Mouse (Mus musculus) intestine, postnatal 0 days (tissue): ENCODE measurements around the gene Smg6. TPM values are rescaled to one million over a fixed set of nuclear protein-coding genes. Genes with fewer than 3 reads are reported as not detected.

Experiments used
- ATAC-seq: fragments of 200-750 bp; cut with Nextera tagmentation; 2 replicates; pipeline ENCODE4 v1.8.0; 2017; ENCODE audit warnings: mild to moderate bottlenecking, moderate TSS enrichment, moderate library complexity
- H3K27ac ChIP-seq: fragments of 300-500 bp; sonication (generic); 2 replicates; pipeline ENCODE4 v1.5.1; 2014; ENCODE audit warnings: mild to moderate bottlenecking, low read depth, low read length, moderate library complexity
- H3K27me3 ChIP-seq: fragments of 300-500 bp; sonication (generic); replicated peaks from 2 replicates; pipeline ENCODE4 v1.6.1; 2014; ENCODE audit warnings: low read length, mixed read lengths; ENCODE audit not compliant: control insufficient read depth, insufficient read depth
- H3K36me3 ChIP-seq: fragments of 300-500 bp; sonication (generic); 2 replicates; pipeline ENCODE4 v1.6.1; 2014; ENCODE audit warnings: mild to moderate bottlenecking, moderate library complexity; ENCODE audit not compliant: control insufficient read depth, insufficient read depth
- H3K4me1 ChIP-seq: fragments of 300-500 bp; sonication (generic); replicated peaks from 2 replicates; pipeline ENCODE4 v1.6.1; 2014; ENCODE audit warnings: antibody characterized with exemption, low read length, mixed read lengths; ENCODE audit not compliant: control insufficient read depth, insufficient read depth
- H3K4me2 ChIP-seq: fragments of 300-500 bp; sonication (generic); replicated peaks from 2 replicates; pipeline ENCODE4 v1.6.1; 2014; ENCODE audit warnings: low read depth, mild to moderate bottlenecking, moderate library complexity
- H3K4me3 ChIP-seq: fragments of 300-500 bp; sonication (generic); 2 replicates; pipeline ENCODE4 v1.5.1; 2014; ENCODE audit warnings: low read depth, low read length
- H3K9ac ChIP-seq: fragments of 300-500 bp; sonication (generic); 2 replicates; pipeline ENCODE4 v1.6.1; 2014; ENCODE audit warnings: mild to moderate bottlenecking, low read depth, low read length
- H3K9me3 ChIP-seq: fragments of 300-500 bp; sonication (generic); 2 replicates; pipeline ENCODE4 v1.6.1; 2016; ENCODE audit warnings: mixed run types; ENCODE audit not compliant: control insufficient read depth
- CTCF ChIP-seq: sonication (generic); IDR thresholded peaks from 2 replicates; pipeline ENCODE4 v1.5.1; 2016; ENCODE audit warnings: low read depth, mild to moderate bottlenecking, control low read depth, antibody characterized with exemption, moderate library complexity
- WGBS: fragments of 180-500 bp; shearing (Covaris S2); extraction: QIAGEN DNeasy Blood & Tissue Kit; methylation state at CpG from one replicate; pipeline ENCODE4 v1.1.7; 2014; 5-methylcytosine and 5-hydroxymethylcytosine counted together
- polyA plus RNA-seq: library from polyadenylated mRNA; unstranded; fragments of >200 nt; fragmentation: Nextera tagmentation; extraction: Ambion mirVana; gene quantifications from 2 replicates; pipeline ENCODE4 v1.2.1, GENCODE M21; 2015

Gene Smg6
- polyA plus RNA-seq, 1 experiment from 2014 or later = 6.5 TPM

DNA sequence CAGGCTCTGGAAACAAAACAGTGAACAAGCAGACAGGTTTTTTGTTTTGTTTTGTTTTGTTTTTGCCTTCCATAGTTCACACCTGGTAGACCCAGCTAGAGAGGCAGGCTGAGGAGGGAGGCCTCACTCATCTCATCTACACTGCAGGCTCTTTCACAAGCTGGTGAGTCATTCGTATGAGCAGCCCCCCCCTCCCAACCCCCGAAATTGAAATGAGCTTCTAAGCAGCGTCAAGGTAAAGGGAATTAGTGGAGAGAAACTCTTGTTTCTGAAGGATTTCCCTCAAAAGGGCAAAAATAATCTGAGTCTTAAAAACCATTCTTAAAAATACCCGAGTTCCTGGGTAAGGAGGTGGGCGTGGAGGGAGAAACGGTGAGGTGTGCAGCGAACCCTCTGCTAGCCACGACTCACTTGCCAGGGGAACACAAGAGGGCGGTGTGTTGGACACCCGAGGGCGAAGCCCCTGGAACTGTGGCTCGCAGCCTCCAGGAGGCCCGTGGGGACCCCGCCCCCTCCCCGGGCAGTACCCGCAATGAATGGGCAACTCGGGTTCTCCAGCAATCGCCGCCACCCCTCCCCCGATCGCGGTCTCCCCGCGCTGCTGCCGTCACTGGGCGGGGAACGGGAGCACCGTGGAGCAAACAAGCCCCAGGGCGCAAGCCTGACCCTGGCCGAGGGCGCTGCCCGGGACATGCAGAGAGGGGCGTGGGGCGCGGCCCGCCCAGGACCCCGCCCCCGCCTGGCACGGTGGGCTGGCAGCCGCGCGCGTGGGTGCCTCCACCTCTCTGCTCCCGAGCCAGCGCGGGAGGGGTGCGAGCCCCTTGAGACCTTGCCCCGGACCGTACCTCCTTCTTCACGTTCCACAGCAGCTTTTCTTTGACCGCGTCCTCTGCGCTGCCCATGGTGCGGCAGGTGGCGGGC is 29.4 kb upstream of the Smg6 start:
- Histone ChIP-seq H3K36me3 (peaks cover 14% of the 10 kb centered on the region), H3K9ac (peak overlapping the region; percentile 62), H3K27me3 (no peaks in the 10 kb centered on the region), H3K4me3 (peak overlapping the region; percentile 94), H3K9me3 (no peaks in the 10 kb centered on the region), H3K4me1 (no peaks in the 10 kb centered on the region), H3K27ac (peak overlapping the region; percentile 78), H3K4me2 (peak overlapping the region; percentile 99)
- peak; percentile 50 for ATAC-seq
- peak; percentile 63 for TF ChIP-seq CTCF
- under 1% methylated on average over 54 of the region's 55 CpGs for WGBS

DNA sequence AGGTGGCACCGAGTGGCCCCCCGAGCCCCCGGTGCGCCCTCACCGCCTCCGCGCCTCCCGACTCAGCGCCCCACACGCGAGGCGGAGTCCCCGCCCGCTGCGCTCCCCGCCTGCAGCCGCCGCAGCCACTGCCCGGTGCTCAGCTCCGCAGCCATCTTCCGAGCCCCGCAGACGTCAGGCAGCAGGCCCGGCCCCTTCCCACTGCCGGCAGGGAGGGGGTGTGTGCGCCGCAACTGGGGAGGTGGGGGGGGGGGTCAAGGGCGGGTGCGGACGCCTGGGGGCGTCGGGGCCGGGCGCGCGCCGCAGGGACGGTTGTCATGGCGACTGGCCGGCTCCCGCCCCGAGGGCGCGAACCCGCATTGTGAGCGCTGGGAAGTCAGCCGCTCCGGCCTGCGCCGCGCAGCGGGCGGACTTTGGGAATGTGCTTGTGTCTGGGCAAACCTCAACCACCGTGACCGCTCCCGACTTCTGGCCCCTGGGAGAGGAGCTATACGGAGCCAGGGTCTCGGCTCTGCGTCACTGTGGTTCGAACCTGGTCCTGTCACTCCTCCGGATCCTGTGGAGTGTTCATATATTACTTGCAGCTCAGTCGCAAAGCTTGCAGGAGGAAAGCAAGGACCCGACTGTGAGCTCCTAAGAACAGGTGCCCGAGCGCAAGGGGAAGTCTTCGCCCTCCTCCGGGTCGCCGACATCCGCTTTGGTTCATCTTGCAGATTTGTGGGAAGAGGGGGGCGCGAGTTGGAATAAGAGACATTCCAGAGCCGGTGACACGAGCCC is 28.5 kb upstream of the Smg6 start, which contains the start of gene Sgsm2:
TSS of gene Sgsm2 (minus strand) at position 160 of the 777 bp plus-strand sequence.
- under 1% methylated on average over 61 of the region's 74 CpGs for WGBS
- no peak for TF ChIP-seq CTCF

DNA sequence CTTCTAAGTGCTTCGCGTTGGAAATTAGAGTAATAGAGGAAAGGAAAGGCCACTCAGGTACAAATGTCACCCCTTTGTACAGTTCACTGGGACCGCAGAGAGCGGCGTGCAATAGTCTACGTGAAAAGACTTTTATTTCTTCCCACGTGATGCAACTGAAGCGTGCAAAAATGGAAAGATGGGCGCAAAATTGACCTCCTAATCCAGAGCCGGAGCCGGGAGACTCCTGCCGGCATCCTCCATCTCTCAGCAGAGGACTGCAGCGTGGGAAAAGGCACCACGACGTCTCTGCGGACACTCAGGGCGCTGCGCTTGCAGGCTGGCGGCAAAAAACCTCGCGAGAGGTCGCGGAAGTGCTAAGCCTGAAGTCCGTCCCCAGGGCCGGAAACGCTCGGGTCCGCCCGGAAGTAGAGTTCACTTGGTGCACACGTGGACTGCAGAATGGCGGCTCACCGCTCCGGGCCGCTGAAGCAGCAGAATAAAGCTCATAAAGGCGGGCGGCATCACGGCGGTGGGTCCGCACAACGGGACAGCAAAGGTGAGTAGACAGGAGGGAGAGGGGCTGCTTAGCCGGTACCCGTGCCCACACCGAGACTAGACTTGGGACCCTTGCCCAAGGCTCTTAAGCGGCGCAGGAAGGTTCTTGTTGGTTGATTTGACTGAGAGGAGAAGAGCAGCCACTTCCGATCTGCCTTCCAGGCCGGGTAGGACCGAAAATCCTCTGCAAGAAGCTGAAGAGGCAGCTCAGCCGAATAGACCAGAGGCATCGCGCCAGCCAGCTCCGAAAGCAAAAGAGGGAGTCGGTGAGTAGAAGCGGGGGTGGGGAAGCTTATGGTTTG is 27.7 kb upstream of the Smg6 start, which contains the start of gene Tsr1:
TSS of gene Tsr1 (plus strand) at position 394 of the 839 bp plus-strand sequence.
- Histone ChIP-seq H3K4me3 (peak within 1 kb of the TSS; percentile 94), H3K9ac (peak within 1 kb of the TSS; percentile 82), H3K4me2 (peak within 1 kb of the TSS; percentile 99), H3K27me3 (no peaks in the 10 kb centered on the region), H3K36me3 (peaks cover 24% of the 10 kb centered on the region), H3K9me3 (no peaks in the 10 kb centered on the region), H3K4me1 (no peaks in the 10 kb centered on the region), H3K27ac (peak within 1 kb of the TSS; percentile 78)
- WGBS = under 1% methylated on average over 54 of the region's 54 CpGs
- peak; percentile 78 for ATAC-seq
- TF ChIP-seq CTCF = peak; percentile 28

More for the DNA sequence above, 28.5 kb upstream of the Smg6 start, which contains the start of gene Sgsm2:
- peak within 1 kb of the TSS; percentile 99 for H3K4me2 ChIP-seq
- peak; percentile 32 for ATAC-seq
- H3K36me3 ChIP-seq = peaks cover 19% of the 10 kb centered on the region
- no peaks in the 10 kb centered on the region for H3K27me3 ChIP-seq
- no peaks in the 10 kb centered on the region for H3K9me3 ChIP-seq
- H3K4me1 ChIP-seq = no peaks in the 10 kb centered on the region
- peak within 1 kb of the TSS; percentile 82 for H3K9ac ChIP-seq
- peak within 1 kb of the TSS; percentile 94 for H3K4me3 ChIP-seq
- peak within 1 kb of the TSS; percentile 78 for H3K27ac ChIP-seq

DNA sequence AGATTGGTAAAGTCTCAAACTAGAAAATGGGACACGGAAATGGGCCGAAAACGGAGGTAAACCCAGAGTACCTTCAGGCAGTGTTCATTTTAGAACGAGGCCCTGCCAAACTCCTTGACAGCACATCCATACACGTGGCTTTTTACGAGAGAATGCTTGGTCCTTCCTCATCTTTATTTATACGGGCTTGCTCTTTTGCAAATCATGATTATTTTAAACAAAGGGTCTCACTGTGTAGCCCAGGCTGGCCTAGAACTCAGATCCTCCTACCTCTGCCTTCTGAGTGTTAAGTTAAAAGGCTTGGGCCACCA is 27.2 kb upstream of the Smg6 start:
- Histone ChIP-seq H3K9me3 (no peaks in the 10 kb centered on the region), H3K4me1 (no peaks in the 10 kb centered on the region), H3K9ac (peak overlapping the region; percentile 82), H3K27me3 (no peaks in the 10 kb centered on the region), H3K36me3 (peaks cover 29% of the 10 kb centered on the region), H3K4me3 (peak overlapping the region; percentile 94), H3K4me2 (peak overlapping the region; percentile 99), H3K27ac (peak overlapping the region; percentile 74)
- TF ChIP-seq CTCF = no peak
- WGBS = 3% methylated on average over 7 of the region's 7 CpGs
- ATAC-seq = no peak

DNA sequence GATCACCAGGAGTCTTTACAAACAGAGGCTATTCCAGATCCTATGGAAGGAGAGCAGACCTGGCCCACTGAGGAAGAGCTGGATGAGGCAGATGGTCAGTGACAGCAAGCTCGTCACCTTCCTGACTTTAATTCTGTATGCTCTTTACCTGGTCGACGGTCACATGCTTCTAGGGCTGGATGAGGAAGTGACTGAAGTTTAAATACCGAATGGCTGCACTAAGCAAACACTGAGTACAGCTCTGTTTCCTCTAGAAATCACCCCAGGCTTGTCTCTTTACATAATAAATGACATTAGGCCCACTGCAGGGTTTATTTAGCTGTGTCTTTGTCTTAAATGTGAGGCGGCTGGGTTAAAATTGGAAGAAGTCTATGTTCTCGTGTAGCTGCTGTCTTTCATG is 24.1 kb upstream of the Smg6 start:
- Histone ChIP-seq H3K27me3 (no peaks in the 10 kb centered on the region), H3K36me3 (peaks cover 59% of the 10 kb centered on the region), H3K4me1 (no peaks in the 10 kb centered on the region), H3K9ac (no peak overlapping the region), H3K27ac (peak overlapping the region; percentile 77), H3K4me3 (no peak overlapping the region), H3K4me2 (peak overlapping the region; percentile 40), H3K9me3 (no peaks in the 10 kb centered on the region)
- no peak for TF ChIP-seq CTCF
- peak; percentile 57 for ATAC-seq
- WGBS = 43% methylated on average over 6 of the region's 6 CpGs
